Mouse (Mus musculus) kidney, embryonic 15.5 days (tissue): ENCODE results near the gene Irx4. TPM values are rescaled to one million over a fixed set of nuclear protein-coding genes. Genes with fewer than 3 reads are reported as not detected.

Experiments
- ATAC-seq: fragments of 200-750 bp; cut with Nextera tagmentation; replicated peaks from 2 replicates; pipeline ENCODE4 v1.8.0; 2017; ENCODE audit warnings: moderate TSS enrichment; ENCODE audit not compliant: low FRiP score
- H3K27ac ChIP-seq: fragments of 300-500 bp; sonication (generic); 2 replicates; pipeline ENCODE4 v1.5.1; 2015; ENCODE audit warnings: mild to moderate bottlenecking, inconsistent platforms
- H3K27me3 ChIP-seq: fragments of 300-500 bp; sonication (generic); 2 replicates; pipeline ENCODE4 v1.6.1; 2015; ENCODE audit warnings: inconsistent platforms
- H3K36me3 ChIP-seq: fragments of 300-500 bp; sonication (generic); 2 replicates; pipeline ENCODE4 v1.6.1; 2015; ENCODE audit warnings: inconsistent platforms
- H3K4me1 ChIP-seq: fragments of 300-500 bp; sonication (generic); 2 replicates; pipeline ENCODE4 v1.6.1; 2015; ENCODE audit warnings: inconsistent platforms
- H3K4me2 ChIP-seq: fragments of 300-500 bp; sonication (generic); 2 replicates; pipeline ENCODE4 v1.6.1; 2015; ENCODE audit warnings: moderate library complexity, mild to moderate bottlenecking, inconsistent platforms
- H3K4me3 ChIP-seq: fragments of 300-500 bp; sonication (generic); replicated peaks from 2 replicates; pipeline ENCODE4 v1.5.1; 2015; ENCODE audit warnings: mild to moderate bottlenecking, inconsistent platforms
- H3K9ac ChIP-seq: fragments of 300-500 bp; sonication (generic); 2 replicates; pipeline ENCODE4 v1.6.1; 2015; ENCODE audit warnings: mild to moderate bottlenecking, inconsistent platforms
- H3K9me3 ChIP-seq: fragments of 300-500 bp; sonication (generic); replicated peaks from 2 replicates; pipeline ENCODE4 v1.6.1; 2016; ENCODE audit warnings: inconsistent platforms
- WGBS: fragments of 180-500 bp; shearing (Covaris S2); methylation state at CpG from one replicate; pipeline ENCODE4 v1.1.7; 2015; ENCODE audit warnings: mixed read lengths; 5-methylcytosine and 5-hydroxymethylcytosine counted together
- polyA plus RNA-seq: library from polyadenylated mRNA; unstranded; fragments of >200 nt; fragmentation: Nextera tagmentation; extraction: Ambion mirVana; gene quantifications from 2 replicates; pipeline ENCODE4 v1.2.1, GENCODE M21; 2015

Gene Irx4
- polyA plus RNA-seq = 0.45 and 0.55 TPM in 2 replicates

GRCm38 (mm10) chr13:73260354-73261035, at the start of gene Irx4:
Irx4 (plus strand) TSS chr13:73260479.
- peak within 1 kb of the TSS; percentile 80 for H3K4me2 ChIP-seq
- under 1% methylated on average over 77 of the region's 86 CpGs for WGBS
- peaks cover 45% of the 10 kb centered on the region for H3K4me1 ChIP-seq
- no peak within 1 kb of the TSS for H3K27ac ChIP-seq
- ATAC-seq = no peak
- H3K9ac ChIP-seq = no peak within 1 kb of the TSS
- no peaks in the 10 kb centered on the region for H3K9me3 ChIP-seq
- H3K27me3 ChIP-seq = peaks cover 100% of the 10 kb centered on the region
- H3K36me3 ChIP-seq = no peaks in the 10 kb centered on the region
- H3K4me3 ChIP-seq = peak within 1 kb of the TSS; percentile 45

GRCm38 (mm10) chr13:73214301-73214700, 46.0 kb upstream of the Irx4 start:
- no peak overlapping the region for H3K9ac ChIP-seq
- no peaks in the 10 kb centered on the region for H3K4me1 ChIP-seq
- H3K4me3 ChIP-seq = no peak overlapping the region
- 67% methylated on average over 10 of the region's 10 CpGs for WGBS
- no peaks in the 10 kb centered on the region for H3K9me3 ChIP-seq
- no peaks in the 10 kb centered on the region for H3K36me3 ChIP-seq
- H3K4me2 ChIP-seq = no peak overlapping the region
- H3K27ac ChIP-seq = no peak overlapping the region
- no peaks in the 10 kb centered on the region; the same call in 1 of the 2 replicates for H3K27me3 ChIP-seq
- no peak for ATAC-seq

GRCm38 (mm10) chr13:73236461-73236860, 23.8 kb upstream of the Irx4 start:
- Histone ChIP-seq H3K27ac (no peak overlapping the region), H3K4me1 (peaks cover 5% of the 10 kb centered on the region; the same call in 1 of the 2 replicates), H3K9ac (no peak overlapping the region), H3K4me2 (no peak overlapping the region), H3K36me3 (no peaks in the 10 kb centered on the region), H3K27me3 (no peaks in the 10 kb centered on the region), H3K4me3 (no peak overlapping the region), H3K9me3 (no peaks in the 10 kb centered on the region)
- 28% methylated on average over 8 of the region's 8 CpGs for WGBS
- ATAC-seq = no peak

GRCm38 (mm10) chr13:73239191-73239746, 21.0 kb upstream of the Irx4 start:
- 43% methylated on average over 4 of the region's 4 CpGs for WGBS
- Histone ChIP-seq H3K4me2 (no peak overlapping the region), H3K9ac (no peak overlapping the region), H3K27me3 (no peaks in the 10 kb centered on the region), H3K4me1 (peaks cover 5% of the 10 kb centered on the region; the same call in 1 of the 2 replicates), H3K36me3 (no peaks in the 10 kb centered on the region), H3K27ac (no peak overlapping the region), H3K9me3 (peaks cover 4% of the 10 kb centered on the region; the same call in 1 of the 2 replicates), H3K4me3 (no peak overlapping the region)
- no peak for ATAC-seq

- 93% methylated on average over 5 of the region's 5 CpGs for WGBS
- Histone ChIP-seq H3K27ac (no peak overlapping the region), H3K27me3 (no peaks in the 10 kb centered on the region), H3K4me1 (peaks cover 5% of the 10 kb centered on the region; the same call in 1 of the 2 replicates), H3K9ac (no peak overlapping the region), H3K9me3 (peaks cover 5% of the 10 kb centered on the region; the same call in 1 of the 2 replicates), H3K4me3 (no peak overlapping the region), H3K36me3 (no peaks in the 10 kb centered on the region), H3K4me2 (no peak overlapping the region)
- ATAC-seq = no peak
These were observed 17.7 kb upstream of the Irx4 start for GRCm38 (mm10) chr13:73242556-73242955.

- 89% methylated on average over 4 of the region's 4 CpGs for WGBS
- ATAC-seq = no peak
- Histone ChIP-seq H3K9ac (no peak overlapping the region), H3K4me1 (no peaks in the 10 kb centered on the region), H3K4me3 (no peak overlapping the region), H3K4me2 (no peak overlapping the region), H3K36me3 (no peaks in the 10 kb centered on the region), H3K9me3 (peaks cover 5% of the 10 kb centered on the region; the same call in 1 of the 2 replicates), H3K27ac (no peak overlapping the region), H3K27me3 (peaks cover 32% of the 10 kb centered on the region)
These were observed 13.3 kb upstream of the Irx4 start for GRCm38 (mm10) chr13:73246961-73247360.

GRCm38 (mm10) chr13:73251222-73251621, 9.1 kb upstream of the Irx4 start:
- Histone ChIP-seq H3K4me1 (no peaks in the 10 kb centered on the region), H3K27ac (no peak overlapping the region), H3K4me2 (no peak overlapping the region), H3K9me3 (no peaks in the 10 kb centered on the region), H3K4me3 (no peak overlapping the region), H3K27me3 (peaks cover 60% of the 10 kb centered on the region), H3K36me3 (no peaks in the 10 kb centered on the region), H3K9ac (no peak overlapping the region)
- peak; percentile 25; the same call in 1 of the 2 replicates for ATAC-seq
- WGBS = 32% methylated on average over 7 of the region's 7 CpGs

GRCm38 (mm10) chr13:73252022-73252421, 8.3 kb upstream of the Irx4 start:
- no peak overlapping the region for H3K9ac ChIP-seq
- 63% methylated on average over 5 of the region's 5 CpGs for WGBS
- no peak overlapping the region for H3K4me3 ChIP-seq
- ATAC-seq = no peak
- H3K27me3 ChIP-seq = peaks cover 68% of the 10 kb centered on the region
- H3K36me3 ChIP-seq = no peaks in the 10 kb centered on the region
- H3K4me2 ChIP-seq = no peak overlapping the region
- H3K27ac ChIP-seq = no peak overlapping the region
- H3K4me1 ChIP-seq = no peaks in the 10 kb centered on the region
- no peaks in the 10 kb centered on the region for H3K9me3 ChIP-seq

GRCm38 (mm10) chr13:73258415-73258814, 1.9 kb upstream of the Irx4 start:
- H3K9me3 ChIP-seq = no peaks in the 10 kb centered on the region
- H3K4me3 ChIP-seq = no peak overlapping the region
- peaks cover 92% of the 10 kb centered on the region for H3K27me3 ChIP-seq
- no peak overlapping the region for H3K9ac ChIP-seq
- H3K27ac ChIP-seq = no peak overlapping the region
- H3K4me2 ChIP-seq = no peak overlapping the region
- 64% methylated on average over 4 of the region's 4 CpGs for WGBS
- no peak for ATAC-seq
- peaks cover 27% of the 10 kb centered on the region for H3K4me1 ChIP-seq
- no peaks in the 10 kb centered on the region for H3K36me3 ChIP-seq

- ATAC-seq = no peak
- no peaks in the 10 kb centered on the region for H3K9me3 ChIP-seq
- peak overlapping the region; percentile 80 for H3K4me2 ChIP-seq
- H3K9ac ChIP-seq = no peak overlapping the region
- 18% methylated on average over 10 of the region's 10 CpGs for WGBS
- H3K36me3 ChIP-seq = no peaks in the 10 kb centered on the region
- H3K27me3 ChIP-seq = peaks cover 98% of the 10 kb centered on the region
- peaks cover 40% of the 10 kb centered on the region for H3K4me1 ChIP-seq
- peak overlapping the region; percentile 45 for H3K4me3 ChIP-seq
- no peak overlapping the region for H3K27ac ChIP-seq
These were observed 514 bp upstream of the Irx4 start for GRCm38 (mm10) chr13:73259577-73260353.

- H3K4me1 ChIP-seq = peaks cover 48% of the 10 kb centered on the region
- WGBS = 9% methylated on average over 25 of the region's 25 CpGs
- H3K36me3 ChIP-seq = no peaks in the 10 kb centered on the region
- peaks cover 99% of the 10 kb centered on the region for H3K27me3 ChIP-seq
- H3K4me2 ChIP-seq = peak overlapping the region; percentile 80
- H3K9ac ChIP-seq = no peak overlapping the region
- H3K9me3 ChIP-seq = no peaks in the 10 kb centered on the region
- no peak for ATAC-seq
- H3K4me3 ChIP-seq = peak overlapping the region; percentile 45
- no peak overlapping the region for H3K27ac ChIP-seq
These were observed 904 bp downstream of the Irx4 start for GRCm38 (mm10) chr13:73261036-73261730.
